Mouse (Mus musculus): Measurements from ENCODE around the gene Mok.

DNA sequence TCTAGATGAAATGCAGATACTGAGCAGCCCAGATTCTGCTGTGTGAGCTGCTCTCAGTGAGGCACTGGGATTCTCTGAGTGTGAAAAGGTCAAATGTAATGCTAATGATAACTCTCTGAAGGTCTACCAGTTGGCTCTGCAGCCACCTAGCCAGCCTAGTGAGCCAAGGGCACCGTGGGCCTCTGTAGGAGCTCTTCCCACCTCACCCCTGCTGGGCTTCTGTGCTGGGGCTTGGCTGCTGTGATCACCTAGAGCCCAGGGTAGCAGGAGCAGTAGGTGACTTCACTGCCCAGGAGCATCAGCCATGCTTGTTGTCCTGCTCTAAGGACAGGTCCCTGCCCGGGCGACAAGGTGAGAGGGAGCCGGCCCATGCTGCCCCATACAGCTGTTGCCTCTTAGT lies 41.5 kb downstream of the Mok start:
- TF ChIP-seq CTCF (IDR thresholded peaks at IDR 0.05; ENCODE audit: extremely low read depth, insufficient read depth, insufficient read length, insufficient replicate concordance) (no peak), POLR2A (IDR thresholded peaks at IDR 0.05; ENCODE audit: low read depth, low read length) (no peak)

All from spleen, adult 2 months (tissue).